Mouse (Mus musculus) frontal cortex, postnatal 36 days (tissue): ENCODE results near the gene Fig4.

Experiments
- DNase-seq, 2 experiments: peaks; one replicate each; pipeline ENCODE4 v3.0.0; 2022; ENCODE audit warnings: low spot score in 2 of 2

The Fig4 gene

GRCm38 (mm10) chr10:41261218-41261617 lies 41.8 kb downstream of the Fig4 start:
- DNase-seq = no peak

- DNase-seq = no peak
Observed at GRCm38 (mm10) chr10:41260243-41261006, 42.6 kb downstream of the Fig4 start.

- no peak for DNase-seq
Observed at GRCm38 (mm10) chr10:41250749-41251065, 52.4 kb downstream of the Fig4 start.

GRCm38 (mm10) chr10:41250045-41250748 lies 52.9 kb downstream of the Fig4 start:
- DNase-seq = no peak

- DNase-seq = no peak
Observed at GRCm38 (mm10) chr10:41249006-41249659, 53.9 kb downstream of the Fig4 start.

- DNase-seq = no peak
Observed at GRCm38 (mm10) chr10:41247800-41248473, 55.1 kb downstream of the Fig4 start.

- DNase-seq = peak in 1 of 2 experiments; percentile 17
Observed at GRCm38 (mm10) chr10:41246111-41246510, 56.9 kb downstream of the Fig4 start.

- no peak for DNase-seq
Observed at GRCm38 (mm10) chr10:41245477-41245876, 57.6 kb downstream of the Fig4 start.

GRCm38 (mm10) chr10:41245028-41245427 lies 58.0 kb downstream of the Fig4 start:
- peak in 1 of 2 experiments; percentile 19 for DNase-seq

- DNase-seq = no peak
Observed at GRCm38 (mm10) chr10:41243930-41244329, 59.1 kb downstream of the Fig4 start.

GRCm38 (mm10) chr10:41241558-41242242 lies 61.4 kb downstream of the Fig4 start:
- DNase-seq = no peak

GRCm38 (mm10) chr10:41241080-41241479 lies 62.0 kb downstream of the Fig4 start:
- no peak for DNase-seq

GRCm38 (mm10) chr10:41236020-41236419 lies 67.0 kb downstream of the Fig4 start:
- no peak for DNase-seq

- DNase-seq = no peak
Observed at GRCm38 (mm10) chr10:41235584-41235983, 67.5 kb downstream of the Fig4 start.

- no peak for DNase-seq
Observed at GRCm38 (mm10) chr10:41235159-41235558, 67.9 kb downstream of the Fig4 start.

GRCm38 (mm10) chr10:41234552-41234951 lies 68.5 kb downstream of the Fig4 start:
- DNase-seq = no peak

GRCm38 (mm10) chr10:41233140-41233539 lies 69.9 kb downstream of the Fig4 start:
- DNase-seq = no peak

GRCm38 (mm10) chr10:41231163-41231835 lies 71.8 kb downstream of the Fig4 start:
- peak in 1 of 2 experiments; percentile 25 for DNase-seq

- no peak for DNase-seq
Observed at GRCm38 (mm10) chr10:41227626-41228025, 75.4 kb downstream of the Fig4 start.

- no peak for DNase-seq
Observed at GRCm38 (mm10) chr10:41223499-41223898, 79.6 kb downstream of the Fig4 start.

- DNase-seq = no peak
Observed at GRCm38 (mm10) chr10:41221204-41221603, 81.9 kb downstream of the Fig4 start.
